Mouse (Mus musculus): ENCODE measurements around the gene Zfp384. TPM values are rescaled to one million over a fixed set of nuclear protein-coding genes. Genes with fewer than 3 reads are reported as not detected.

Zfp384 gene
- polyA plus RNA-seq, 1 experiment from 2014 or later, result 20.6 TPM

DNA sequence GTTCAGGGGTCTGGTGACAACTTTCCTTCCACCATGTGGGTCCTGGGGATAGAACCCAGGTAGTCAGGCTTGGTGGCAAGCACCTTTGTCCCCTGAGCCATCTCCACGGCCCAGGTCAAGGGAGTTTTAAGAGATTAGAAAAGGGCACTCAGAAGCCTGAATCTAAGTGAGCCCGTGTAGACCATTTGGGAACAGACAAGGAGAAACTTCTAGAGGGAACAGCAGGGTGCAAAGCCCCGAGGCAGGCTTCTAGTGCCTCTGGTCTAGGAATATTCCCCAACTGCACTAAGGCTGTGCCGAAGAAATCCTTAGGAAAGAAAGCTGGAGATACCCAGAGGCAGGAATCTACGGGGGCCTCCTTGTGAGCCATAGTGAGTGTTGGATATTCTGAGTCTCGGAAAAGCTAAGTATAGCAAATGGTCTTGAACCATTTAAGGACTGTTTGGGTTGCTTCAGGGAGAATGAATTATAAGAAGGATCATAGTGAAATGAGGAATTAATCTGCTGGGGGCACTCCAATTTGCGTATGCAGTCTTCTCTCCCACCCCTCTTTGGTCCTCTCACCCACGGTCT is 13.0 kb upstream of the Zfp384 start:
- H3K9me3 ChIP-seq, result no peaks in the 10 kb centered on the region
- 53% methylated on average over 8 of the region's 8 CpGs for WGBS
- H3K36me3 ChIP-seq, result no peaks in the 10 kb centered on the region
- H3K4me1 ChIP-seq, result peaks cover 19% of the 10 kb centered on the region
- no peak for ATAC-seq (ENCODE audit: low FRiP score, low read depth)
- no peak overlapping the region for H3K27ac ChIP-seq (replicated peaks)
- H3K9ac ChIP-seq (replicated peaks), result no peak overlapping the region; the same call in 1 of the 2 replicates
- peaks cover 94% of the 10 kb centered on the region for H3K27me3 ChIP-seq
- H3K4me3 ChIP-seq, result peak overlapping the region; percentile 70
- peak overlapping the region; percentile 99 for H3K4me2 ChIP-seq (replicated peaks)

DNA sequence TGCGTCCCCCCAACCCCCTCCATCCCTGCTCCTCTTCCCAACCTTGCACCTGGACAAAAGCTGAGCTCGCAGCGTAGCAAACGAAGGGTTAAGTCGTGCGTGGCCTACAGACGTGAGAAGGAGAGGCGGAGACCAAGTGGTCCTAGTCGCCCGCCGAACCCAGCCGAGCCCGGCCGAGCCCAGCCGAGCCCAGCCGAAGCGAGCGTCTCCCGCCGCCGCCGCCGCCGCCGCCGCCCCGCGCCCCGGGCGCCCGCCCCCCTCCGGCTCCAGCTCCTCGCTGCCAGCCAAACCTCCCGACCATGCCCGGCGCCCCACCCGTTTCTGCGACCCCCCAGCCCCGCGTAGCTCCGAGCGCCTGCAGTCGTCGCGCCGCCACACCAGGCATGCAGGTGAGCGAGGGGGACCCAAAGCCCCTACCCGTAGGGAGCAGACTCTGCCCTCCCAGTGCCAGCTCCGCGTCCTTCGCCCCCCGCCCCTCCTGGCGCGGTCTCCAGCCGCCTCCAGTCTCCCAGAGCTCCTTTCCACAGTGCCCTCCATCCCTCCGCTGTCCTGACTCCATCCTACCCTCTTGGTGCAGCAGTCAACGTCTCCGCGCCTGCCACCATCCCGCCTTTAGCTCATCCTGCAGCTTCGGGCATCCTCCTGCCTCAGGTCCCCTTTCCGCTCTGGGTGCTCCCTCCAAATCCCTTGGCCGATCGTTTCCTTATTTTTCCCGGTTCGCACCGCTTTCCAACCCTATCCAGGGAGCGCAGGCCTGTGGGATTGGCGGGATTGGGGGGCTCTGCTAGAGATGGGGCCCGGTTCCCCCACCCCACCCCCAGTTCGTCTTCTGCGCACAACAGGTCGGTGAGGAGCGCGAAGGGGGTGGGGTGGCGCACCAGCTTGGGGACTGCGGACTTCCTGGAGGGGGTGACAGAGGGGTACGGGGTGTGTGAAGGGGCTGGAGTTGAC is 12.1 kb upstream of the Zfp384 start, which contains the start of gene Pianp:
Pianp (plus strand) TSS at position 144 of the 951 bp plus-strand sequence.
- H3K4me3 ChIP-seq, result peak within 1 kb of the TSS; percentile 70
- H3K4me2 ChIP-seq (replicated peaks), result peak within 1 kb of the TSS; percentile 99
- no peak within 1 kb of the TSS for H3K27ac ChIP-seq (replicated peaks)
- WGBS, result 1% methylated on average over 66 of the region's 78 CpGs
- H3K27me3 ChIP-seq, result peaks cover 97% of the 10 kb centered on the region
- H3K9ac ChIP-seq (replicated peaks), result peak within 1 kb of the TSS; percentile 78
- peaks cover 19% of the 10 kb centered on the region for H3K4me1 ChIP-seq
- peak; percentile 75 for ATAC-seq (ENCODE audit: low FRiP score, low read depth)
- no peaks in the 10 kb centered on the region for H3K36me3 ChIP-seq
- H3K9me3 ChIP-seq, result no peaks in the 10 kb centered on the region

DNA sequence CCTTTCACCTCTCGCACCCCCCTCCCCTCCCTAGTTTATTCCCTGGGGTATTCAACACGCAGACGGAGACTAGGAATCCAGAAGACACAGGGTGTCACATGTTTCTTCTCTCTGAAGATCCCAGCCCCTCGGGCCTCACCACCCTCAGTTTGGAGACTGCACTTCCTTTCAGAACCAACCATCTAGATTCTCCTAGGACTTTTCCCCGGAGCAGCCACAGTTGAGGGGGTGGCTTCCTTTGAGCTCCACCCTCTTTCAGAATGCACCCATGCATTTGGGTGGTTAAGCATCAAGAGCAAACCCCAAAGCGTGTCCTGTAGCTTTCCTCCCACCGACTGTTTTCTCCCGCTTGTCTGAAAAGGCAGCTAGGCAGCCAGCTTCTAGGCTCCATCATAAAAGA is 10.9 kb upstream of the Zfp384 start:
- H3K27ac ChIP-seq (replicated peaks), result no peak overlapping the region
- H3K9me3 ChIP-seq, result no peaks in the 10 kb centered on the region
- peaks cover 19% of the 10 kb centered on the region for H3K4me1 ChIP-seq
- peak overlapping the region; percentile 70; the same call in 1 of the 2 replicates for H3K4me3 ChIP-seq
- WGBS, result 6% methylated on average over 8 of the region's 8 CpGs
- no peak overlapping the region; the same call in 1 of the 2 replicates for H3K9ac ChIP-seq (replicated peaks)
- peak overlapping the region; percentile 99 for H3K4me2 ChIP-seq (replicated peaks)
- ATAC-seq (ENCODE audit: low FRiP score, low read depth), result no peak
- no peaks in the 10 kb centered on the region for H3K36me3 ChIP-seq
- H3K27me3 ChIP-seq, result peaks cover 100% of the 10 kb centered on the region

DNA sequence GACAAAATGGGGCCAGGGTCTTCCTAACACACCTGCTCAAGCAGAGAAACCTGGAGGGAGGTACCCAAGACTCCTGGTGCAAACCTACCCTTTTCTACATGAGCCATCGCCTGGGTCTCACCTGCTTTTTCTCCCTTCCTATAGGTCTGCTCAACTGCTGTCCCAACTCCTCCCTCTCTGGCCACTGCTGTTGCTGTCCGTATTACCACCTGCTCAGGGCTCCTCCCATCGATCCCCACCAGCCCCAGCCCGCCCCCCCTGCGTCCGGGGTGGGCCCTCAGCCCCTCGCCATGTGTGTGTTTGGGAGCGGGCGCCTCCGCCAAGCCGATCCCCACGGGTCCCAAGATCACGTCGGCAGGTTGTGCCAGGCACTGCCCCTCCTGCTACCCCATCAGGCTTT is 9.9 kb upstream of the Zfp384 start:
- no peak overlapping the region for H3K4me2 ChIP-seq (replicated peaks)
- 44% methylated on average over 14 of the region's 14 CpGs for WGBS

DNA sequence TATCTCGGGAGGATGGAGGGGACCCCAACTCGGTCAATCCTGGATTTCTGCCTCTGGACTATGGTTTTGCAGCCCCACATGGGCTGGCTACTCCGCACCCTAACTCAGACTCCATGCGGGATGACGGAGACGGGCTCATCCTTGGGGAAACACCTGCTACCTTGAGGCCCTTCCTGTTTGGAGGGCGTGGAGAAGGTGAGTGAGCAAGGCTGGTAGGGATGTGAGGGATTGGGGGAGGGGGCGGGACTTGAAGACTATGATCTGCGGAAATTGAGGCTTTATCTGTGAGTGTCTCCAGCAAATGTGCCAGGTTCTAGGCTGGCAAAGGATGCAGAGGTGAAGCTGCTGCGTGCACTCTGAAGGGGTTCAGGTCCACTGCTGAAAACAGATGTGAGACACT is 9.4 kb upstream of the Zfp384 start:
- H3K4me2 ChIP-seq (replicated peaks), result no peak overlapping the region
- 40% methylated on average over 10 of the region's 10 CpGs for WGBS
- no peak overlapping the region for H3K27ac ChIP-seq (replicated peaks)
- no peak overlapping the region for H3K9ac ChIP-seq (replicated peaks)
- peaks cover 95% of the 10 kb centered on the region for H3K27me3 ChIP-seq
- peaks cover 15% of the 10 kb centered on the region for H3K4me1 ChIP-seq
- H3K9me3 ChIP-seq, result no peaks in the 10 kb centered on the region
- no peak overlapping the region for H3K4me3 ChIP-seq
- no peak for ATAC-seq (ENCODE audit: low FRiP score, low read depth)
- no peaks in the 10 kb centered on the region for H3K36me3 ChIP-seq

More for the DNA sequence above, 9.9 kb upstream of the Zfp384 start:
- Histone ChIP-seq H3K4me3 (no peak overlapping the region), H3K27me3 (peaks cover 97% of the 10 kb centered on the region), H3K27ac (replicated peaks) (no peak overlapping the region), H3K9me3 (no peaks in the 10 kb centered on the region), H3K9ac (replicated peaks) (no peak overlapping the region), H3K36me3 (no peaks in the 10 kb centered on the region), H3K4me1 (peaks cover 15% of the 10 kb centered on the region)
- no peak for ATAC-seq (ENCODE audit: low FRiP score, low read depth)

DNA sequence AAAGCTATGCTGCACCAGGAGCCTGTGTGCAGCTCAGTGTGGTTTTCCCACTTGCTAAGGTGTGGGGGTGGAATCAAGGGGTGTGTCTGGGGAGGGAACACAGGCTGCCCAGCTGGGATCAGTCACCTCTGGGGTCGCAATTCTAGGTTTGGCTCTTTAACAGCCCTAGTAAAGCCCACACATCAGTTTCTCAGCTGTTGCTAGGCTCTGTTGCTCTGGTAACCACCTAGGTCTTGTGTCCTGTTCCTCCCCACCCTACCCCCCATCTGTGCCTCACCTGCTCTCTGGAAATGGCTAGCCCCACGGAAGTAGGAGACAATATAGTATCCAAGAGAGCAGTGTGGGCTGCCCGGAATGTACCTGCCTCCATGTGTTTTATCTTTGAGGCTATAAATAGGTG is 5.2 kb upstream of the Zfp384 start:
- no peak overlapping the region for H3K27ac ChIP-seq (replicated peaks)
- H3K4me1 ChIP-seq, result 0 out of 2 replicates have a peak, but pooled peaks cover 13% of the 10 kb centered on the region
- 43% methylated on average over 3 of the region's 3 CpGs for WGBS
- no peak overlapping the region for H3K9ac ChIP-seq (replicated peaks)
- no peaks in the 10 kb centered on the region for H3K9me3 ChIP-seq
- no peak for ATAC-seq (ENCODE audit: low FRiP score, low read depth)
- no peak overlapping the region for H3K4me3 ChIP-seq
- H3K36me3 ChIP-seq, result no peaks in the 10 kb centered on the region
- H3K27me3 ChIP-seq, result peaks cover 54% of the 10 kb centered on the region
- no peak overlapping the region for H3K4me2 ChIP-seq (replicated peaks)

DNA sequence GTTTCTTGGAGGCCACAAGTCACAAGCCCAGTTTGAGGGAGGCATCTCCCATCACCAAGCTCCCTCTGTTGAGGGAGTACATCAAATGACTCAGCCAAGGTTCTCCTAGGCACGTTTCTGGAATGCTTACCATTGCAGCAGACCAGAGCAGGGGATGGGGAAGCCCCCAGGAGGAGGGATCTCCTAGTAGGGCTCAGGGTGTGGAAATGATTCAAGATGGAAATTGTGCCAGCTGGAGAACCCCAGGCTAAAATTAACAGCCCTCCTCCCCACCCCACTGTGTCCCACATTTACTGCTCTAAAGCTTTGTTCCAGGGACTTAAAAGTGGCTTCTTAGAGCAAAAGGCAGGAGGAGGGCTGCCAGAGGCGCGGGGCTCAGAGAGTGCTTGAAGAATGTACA is 3.9 kb upstream of the Zfp384 start:
- no peaks in the 10 kb centered on the region for H3K36me3 ChIP-seq
- H3K27me3 ChIP-seq, result peaks cover 40% of the 10 kb centered on the region
- no peaks in the 10 kb centered on the region for H3K9me3 ChIP-seq
- no peak for ATAC-seq (ENCODE audit: low FRiP score, low read depth)
- no peak overlapping the region for H3K4me2 ChIP-seq (replicated peaks)
- H3K4me1 ChIP-seq, result peaks cover 15% of the 10 kb centered on the region
- H3K4me3 ChIP-seq, result no peak overlapping the region
- WGBS, result 37% methylated on average over 3 of the region's 3 CpGs
- H3K9ac ChIP-seq (replicated peaks), result no peak overlapping the region
- H3K27ac ChIP-seq (replicated peaks), result no peak overlapping the region

DNA sequence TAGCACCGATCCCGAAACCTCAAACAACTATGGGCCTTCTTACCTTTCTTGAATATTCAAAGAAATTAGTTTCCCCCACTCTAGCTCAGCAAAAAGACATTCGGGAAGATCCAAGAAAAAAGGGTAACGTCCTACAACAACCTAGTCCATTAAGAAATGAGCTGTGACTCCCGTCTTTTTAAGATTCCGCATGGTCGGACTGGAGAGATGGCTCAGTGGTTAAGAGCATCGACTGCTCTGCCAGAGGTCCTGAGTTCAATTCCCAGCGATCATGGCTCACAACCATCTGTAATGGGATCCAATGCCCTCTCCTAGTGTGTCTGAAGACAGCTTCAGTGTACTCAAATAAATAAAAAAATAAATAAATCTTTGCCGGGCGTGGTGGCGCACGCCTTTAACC is 885 bp upstream of the Zfp384 start:
- H3K27ac ChIP-seq (replicated peaks), result peak overlapping the region; percentile 99
- H3K4me2 ChIP-seq (replicated peaks), result peak overlapping the region; percentile 85
- H3K9me3 ChIP-seq, result no peaks in the 10 kb centered on the region
- H3K36me3 ChIP-seq, result peaks cover 20% of the 10 kb centered on the region; the same call in 1 of the 2 replicates
- H3K27me3 ChIP-seq, result peaks cover 10% of the 10 kb centered on the region
- peak overlapping the region; percentile 62 for H3K9ac ChIP-seq (replicated peaks)
- H3K4me1 ChIP-seq, result peaks cover 26% of the 10 kb centered on the region
- H3K4me3 ChIP-seq, result peak overlapping the region; percentile 92
- ATAC-seq (ENCODE audit: low FRiP score, low read depth), result no peak
- WGBS, result 52% methylated on average over 13 of the region's 13 CpGs

DNA sequence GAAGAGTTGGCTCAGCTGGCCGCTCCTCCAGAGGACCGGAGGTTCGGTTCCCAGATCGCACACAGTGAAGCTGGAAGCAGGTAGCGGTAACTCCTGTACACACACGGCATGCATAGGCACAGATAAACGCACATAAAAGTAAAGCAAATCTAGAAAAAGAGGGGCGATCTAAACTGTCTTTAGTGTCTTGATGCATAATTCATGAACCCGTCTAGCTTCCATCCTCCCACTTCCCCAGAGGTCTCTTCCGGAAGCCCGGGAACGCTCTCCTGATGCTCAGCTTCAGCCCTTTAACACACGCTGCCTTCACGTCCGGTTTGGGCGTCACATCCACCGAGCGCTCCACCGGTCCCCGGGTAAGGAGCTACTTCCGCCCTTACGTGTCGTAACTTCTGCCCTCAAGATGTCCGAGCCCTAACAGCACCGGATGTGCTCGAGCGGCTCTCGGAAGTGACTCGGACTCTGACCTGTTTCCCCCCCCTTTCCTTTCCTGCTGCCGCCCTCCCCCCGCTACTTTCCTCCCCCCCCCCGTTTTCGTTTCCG is 288 bp upstream of the Zfp384 start:
- Histone ChIP-seq H3K4me3 (peak overlapping the region; percentile 92), H3K9ac (replicated peaks) (peak overlapping the region; percentile 93), H3K4me2 (replicated peaks) (peak overlapping the region; percentile 85), H3K4me1 (peaks cover 26% of the 10 kb centered on the region), H3K36me3 (peaks cover 21% of the 10 kb centered on the region; the same call in 1 of the 2 replicates), H3K9me3 (no peaks in the 10 kb centered on the region), H3K27ac (replicated peaks) (peak overlapping the region; percentile 99), H3K27me3 (peaks cover 4% of the 10 kb centered on the region; the same call in 1 of the 2 replicates)
- WGBS, result 1% methylated on average over 33 of the region's 34 CpGs
- ATAC-seq (ENCODE audit: low FRiP score, low read depth), result peak; percentile 97

DNA sequence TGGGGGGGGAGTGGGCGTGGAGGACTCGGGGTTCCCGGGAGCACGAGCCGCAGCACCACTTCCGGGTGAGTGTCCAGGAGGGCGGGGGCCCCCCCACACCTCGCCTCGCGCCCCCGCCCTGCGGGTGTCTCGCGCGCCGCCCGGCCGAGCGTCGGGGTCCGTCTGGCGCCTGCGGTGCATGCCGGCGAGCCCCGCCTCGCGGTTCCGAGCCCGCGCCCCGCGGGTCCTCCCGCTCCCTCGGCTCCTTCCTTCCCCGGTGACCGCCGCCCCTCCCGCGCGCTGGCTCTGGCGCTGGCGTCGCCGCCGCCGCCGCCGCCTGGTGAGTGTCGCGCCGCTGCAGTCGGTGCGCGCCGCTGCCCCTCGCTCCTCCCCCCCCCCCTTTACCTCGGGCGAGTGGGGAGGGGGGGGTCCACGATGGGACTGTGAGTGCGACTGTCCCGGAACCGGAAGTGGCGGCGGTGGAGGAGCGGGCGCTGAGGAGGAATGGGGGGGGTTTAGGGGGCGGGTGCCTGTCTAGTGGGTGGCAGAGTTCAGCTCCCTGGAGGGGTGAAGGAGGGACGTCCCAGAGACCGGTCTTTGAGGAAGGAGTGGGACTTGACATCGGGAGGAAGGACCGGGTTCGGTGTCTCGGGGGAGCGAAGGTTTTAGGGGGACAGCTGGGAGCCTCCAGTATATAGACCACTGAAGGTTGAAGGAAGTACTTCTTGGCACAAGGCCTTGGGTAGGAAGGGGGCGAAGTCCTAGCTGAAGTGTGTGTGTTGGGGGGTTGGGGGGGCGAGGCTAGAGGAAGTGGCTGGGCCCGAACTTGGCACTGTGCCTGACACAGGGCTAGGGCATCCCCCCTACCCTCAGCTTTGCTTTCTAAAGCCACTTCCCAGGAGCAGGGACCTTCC is 482 bp downstream of the Zfp384 start:
- Histone ChIP-seq H3K27me3 (no peaks in the 10 kb centered on the region), H3K4me2 (replicated peaks) (peak overlapping the region; percentile 85), H3K9ac (replicated peaks) (peak overlapping the region; percentile 93), H3K4me1 (peaks cover 23% of the 10 kb centered on the region), H3K36me3 (peaks cover 23% of the 10 kb centered on the region; the same call in 1 of the 2 replicates), H3K27ac (replicated peaks) (peak overlapping the region; percentile 99), H3K4me3 (peak overlapping the region; percentile 92), H3K9me3 (no peaks in the 10 kb centered on the region)
- under 1% methylated on average over 67 of the region's 78 CpGs for WGBS
- ATAC-seq (ENCODE audit: low FRiP score, low read depth), result peak; percentile 84

DNA sequence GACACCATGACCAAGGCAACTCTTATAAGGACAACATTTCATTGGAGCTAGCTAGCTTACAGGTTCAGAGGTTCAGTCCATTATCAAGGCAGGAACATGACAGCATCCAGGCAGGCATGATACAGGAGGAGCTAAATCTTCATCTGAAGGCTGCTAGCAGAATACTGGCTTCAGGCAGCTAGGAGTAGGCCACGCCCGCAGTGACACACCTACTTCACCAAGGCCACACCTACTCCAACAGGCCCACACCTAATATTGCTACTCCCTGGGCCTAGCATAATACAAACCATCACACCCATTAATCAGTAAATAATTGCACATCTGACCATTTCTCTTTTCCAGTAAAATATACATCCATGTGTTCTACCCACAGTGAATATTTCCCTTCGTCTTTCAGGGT is 8.7 kb downstream of the Zfp384 start:
- Histone ChIP-seq H3K4me3 (no peak overlapping the region), H3K36me3 (peaks cover 64% of the 10 kb centered on the region), H3K27me3 (no peaks in the 10 kb centered on the region), H3K27ac (replicated peaks) (no peak overlapping the region), H3K4me1 (no peaks in the 10 kb centered on the region), H3K9me3 (no peaks in the 10 kb centered on the region), H3K9ac (replicated peaks) (no peak overlapping the region), H3K4me2 (replicated peaks) (no peak overlapping the region)
- ATAC-seq (ENCODE audit: low FRiP score, low read depth), result no peak
- 92% methylated on average over 3 of the region's 3 CpGs for WGBS
